In the genomic region with DNA sequence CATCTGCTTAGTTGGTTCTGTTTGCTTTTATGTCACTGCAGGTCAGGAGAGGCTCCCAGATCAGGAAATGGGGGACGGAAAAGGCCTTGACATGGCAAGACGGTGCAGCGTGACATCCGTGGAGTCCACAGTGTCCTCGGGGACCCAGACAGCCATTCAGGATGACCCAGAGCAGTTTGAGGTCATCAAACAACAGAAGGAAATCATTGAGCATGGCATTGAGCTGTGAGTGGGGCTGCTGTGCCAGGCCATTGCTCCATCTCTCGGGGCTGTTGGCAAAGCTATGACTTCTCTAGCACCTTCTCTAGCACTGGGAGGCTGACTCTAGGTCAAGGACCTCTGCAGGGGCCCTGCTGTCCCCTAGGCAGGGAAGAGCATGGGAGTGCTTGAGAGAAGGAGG, we compare ENCODE assay signal across 16 mouse cellular contexts.
"Had no signal": no experiment of that assay in that cellular context is flagged by ENCODE, and none has a peak within 500 bp of the region (broad histone marks: within the 10 kb centered on the region; RNA-seq: fewer than 3 reads in every experiment).

No protein-coding gene starts in this region.

- H3K9me3 ChIP-seq: neural tube, embryonic 13.5 days; neural tube, embryonic 15.5 days had no signal

- H3K27me3 ChIP-seq: midbrain, embryonic 12.5 days; neural tube, embryonic 13.5 days; neural tube, embryonic 15.5 days had no signal

- H3K27ac ChIP-seq: midbrain, embryonic 10.5 days; midbrain, embryonic 12.5 days; neural tube, embryonic 13.5 days; neural tube, embryonic 15.5 days had no signal

- H3K9ac ChIP-seq: lung, embryonic 14.5 days; midbrain, embryonic 12.5 days; neural tube, embryonic 13.5 days; neural tube, embryonic 15.5 days had no signal

- DNase-seq: lung, adult 18-20 months; lung, postnatal 10 days; lung, postnatal 4 days; right cerebral cortex, adult 18-20 months; right cerebral cortex, postnatal 25 days; right cerebral cortex, postnatal 4 days; spleen, adult 18-20 months; thymus, adult 18-20 months; thymus, postnatal 36 days had no signal

- H3K4me2 ChIP-seq: lung, embryonic 14.5 days; midbrain, embryonic 12.5 days; neural tube, embryonic 13.5 days; neural tube, embryonic 15.5 days had no signal

- ATAC-seq: midbrain, embryonic 16.5 days had no signal

- H3K4me1 ChIP-seq: midbrain, embryonic 10.5 days; midbrain, embryonic 12.5 days; neural tube, embryonic 13.5 days; neural tube, embryonic 15.5 days had no signal

- H3K4me3 ChIP-seq: midbrain, embryonic 10.5 days; midbrain, embryonic 12.5 days; myocyte; neural tube, embryonic 13.5 days; neural tube, embryonic 15.5 days had no signal
